Mouse (Mus musculus) stomach, embryonic 15.5 days (tissue): Measurements from ENCODE around the gene Ugt1a1. TPM values are rescaled to one million over a fixed set of nuclear protein-coding genes. Genes with fewer than 3 reads are reported as not detected.
"Not testable (repeated sequence)": the region's sequence is repeated elsewhere in the genome, so short reads cannot be mapped to it uniquely, and the experiment has no call there.

ENCODE experiments used
- ATAC-seq: fragments of 200-750 bp; cut with Nextera tagmentation; 2 replicates; pipeline ENCODE4 v1.8.0; 2017; ENCODE audit warnings: low read depth, moderate number of reproducible peaks, moderate TSS enrichment; ENCODE audit not compliant: insufficient read depth, low FRiP score
- H3K27ac ChIP-seq: fragments of 300-500 bp; sonication (generic); 2 replicates; pipeline ENCODE4 v1.5.1; 2015; ENCODE audit warnings: mild to moderate bottlenecking, inconsistent platforms
- H3K27me3 ChIP-seq: fragments of 300-500 bp; sonication (generic); replicated peaks from 2 replicates; pipeline ENCODE4 v1.6.1; 2015; ENCODE audit warnings: inconsistent platforms
- H3K36me3 ChIP-seq: fragments of 300-500 bp; sonication (generic); 2 replicates; pipeline ENCODE4 v1.6.1; 2015; ENCODE audit warnings: inconsistent platforms
- H3K4me1 ChIP-seq: fragments of 300-500 bp; sonication (generic); 2 replicates; pipeline ENCODE4 v1.6.1; 2015; ENCODE audit warnings: inconsistent platforms
- H3K4me2 ChIP-seq: fragments of 300-500 bp; sonication (generic); 2 replicates; pipeline ENCODE4 v1.6.1; 2015; ENCODE audit warnings: mild to moderate bottlenecking, inconsistent platforms
- H3K4me3 ChIP-seq: fragments of 300-500 bp; sonication (generic); replicated peaks from 2 replicates; pipeline ENCODE4 v1.5.1; 2015; ENCODE audit warnings: inconsistent platforms
- H3K9ac ChIP-seq: fragments of 300-500 bp; sonication (generic); 2 replicates; pipeline ENCODE4 v1.6.1; 2015; ENCODE audit warnings: inconsistent platforms
- H3K9me3 ChIP-seq: fragments of 300-500 bp; sonication (generic); 2 replicates; pipeline ENCODE4 v1.6.1; 2016; ENCODE audit warnings: inconsistent platforms
- WGBS: fragments of 180-500 bp; shearing (Covaris S2); methylation state at CpG from one replicate; pipeline ENCODE4 v1.1.7; 2015; 5-methylcytosine and 5-hydroxymethylcytosine counted together
- polyA plus RNA-seq: library from polyadenylated mRNA; unstranded; fragments of >200 nt; fragmentation: Nextera tagmentation; extraction: Ambion mirVana; gene quantifications from 2 replicates; pipeline ENCODE4 v1.2.1, GENCODE M21; 2015

Ugt1a1 gene
- polyA plus RNA-seq, 1 experiment from 2014 or later = 5.3 TPM

DNA sequence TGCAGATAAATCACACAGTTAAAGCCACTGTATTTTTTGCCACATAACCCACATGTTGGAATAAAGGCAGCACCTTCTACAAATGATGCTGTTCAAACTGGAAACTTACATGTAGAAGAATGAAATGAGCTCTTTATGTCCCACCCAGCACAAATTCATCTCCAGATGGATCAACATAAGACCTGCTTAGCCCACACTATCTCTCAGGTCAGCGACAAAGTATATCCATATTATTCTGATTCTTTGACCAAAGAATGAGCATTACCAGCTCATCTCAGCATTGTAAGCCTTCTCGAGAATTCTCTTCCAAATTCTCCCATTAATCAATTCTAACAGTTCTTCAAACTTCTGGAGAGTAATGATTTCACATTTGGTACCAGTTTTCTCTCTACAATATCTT, 10.5 kb downstream of the Ugt1a1 start:
- Histone ChIP-seq H3K4me1 (no peaks in the 10 kb centered on the region), H3K4me2 (no peak overlapping the region), H3K4me3 (no peak overlapping the region), H3K27ac (no peak overlapping the region), H3K27me3 (no peaks in the 10 kb centered on the region), H3K9ac (no peak overlapping the region), H3K36me3 (no peaks in the 10 kb centered on the region), H3K9me3 (peaks cover 13% of the 10 kb centered on the region; the same call in 1 of the 2 replicates)
- WGBS = 46% methylated on average over 2 of the region's 2 CpGs
- no peak for ATAC-seq

DNA sequence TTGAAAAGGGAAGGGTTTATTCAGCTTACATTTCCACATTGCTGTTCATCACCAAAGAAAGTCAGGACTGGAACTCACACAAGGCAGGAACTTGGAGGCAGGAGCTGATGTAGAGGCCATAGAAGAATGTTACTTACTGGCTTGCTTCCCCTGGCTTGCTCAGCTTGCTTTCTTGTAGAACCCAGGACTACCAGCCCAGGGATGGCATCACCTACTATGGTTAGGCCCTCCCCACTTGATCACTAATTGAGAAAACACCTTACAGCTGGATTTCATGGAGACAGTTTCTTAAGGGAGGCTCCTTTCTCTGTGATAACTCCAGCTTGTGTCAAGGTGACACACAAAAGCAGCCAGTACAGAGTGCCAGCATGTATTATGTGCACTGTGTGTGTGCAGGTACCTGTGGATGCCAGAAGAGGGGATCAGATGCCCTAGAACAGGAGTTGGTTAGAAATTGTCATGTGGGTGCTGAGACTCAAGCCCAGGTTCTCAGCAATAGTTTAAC, 11.3 kb downstream of the Ugt1a1 start:
- not testable (repeated sequence) for H3K36me3 ChIP-seq, H3K4me3 ChIP-seq, H3K4me1 ChIP-seq, H3K27ac ChIP-seq, H3K9ac ChIP-seq, H3K9me3 ChIP-seq, ATAC-seq, H3K27me3 ChIP-seq, H3K4me2 ChIP-seq

DNA sequence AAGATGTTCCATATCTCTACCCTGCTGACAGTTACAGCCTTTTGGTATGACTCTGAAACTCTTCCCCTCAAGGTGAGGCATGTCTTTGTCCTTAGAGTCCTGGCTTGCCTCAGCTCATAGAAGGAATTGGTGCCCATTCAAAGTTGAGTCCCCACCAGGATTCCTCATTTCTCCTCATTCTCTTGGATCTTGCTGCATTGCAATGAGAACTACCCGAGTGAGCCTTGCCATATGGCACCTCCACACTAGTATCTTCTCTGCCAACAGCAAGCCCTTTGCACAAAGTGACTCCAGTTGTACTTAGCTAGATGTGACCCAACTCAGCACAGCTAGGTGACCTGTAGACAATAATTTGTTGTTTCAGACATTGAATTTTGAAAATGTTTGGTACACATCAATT, 11.8 kb downstream of the Ugt1a1 start:
- no peak overlapping the region for H3K9ac ChIP-seq
- 46% methylated on average over 1 of the region's 1 CpGs for WGBS
- H3K36me3 ChIP-seq = no peaks in the 10 kb centered on the region
- no peak for ATAC-seq
- H3K4me2 ChIP-seq = no peak overlapping the region
- no peaks in the 10 kb centered on the region for H3K4me1 ChIP-seq
- peaks cover 8% of the 10 kb centered on the region for H3K9me3 ChIP-seq
- H3K27me3 ChIP-seq = no peaks in the 10 kb centered on the region
- H3K4me3 ChIP-seq = no peak overlapping the region
- no peak overlapping the region for H3K27ac ChIP-seq

DNA sequence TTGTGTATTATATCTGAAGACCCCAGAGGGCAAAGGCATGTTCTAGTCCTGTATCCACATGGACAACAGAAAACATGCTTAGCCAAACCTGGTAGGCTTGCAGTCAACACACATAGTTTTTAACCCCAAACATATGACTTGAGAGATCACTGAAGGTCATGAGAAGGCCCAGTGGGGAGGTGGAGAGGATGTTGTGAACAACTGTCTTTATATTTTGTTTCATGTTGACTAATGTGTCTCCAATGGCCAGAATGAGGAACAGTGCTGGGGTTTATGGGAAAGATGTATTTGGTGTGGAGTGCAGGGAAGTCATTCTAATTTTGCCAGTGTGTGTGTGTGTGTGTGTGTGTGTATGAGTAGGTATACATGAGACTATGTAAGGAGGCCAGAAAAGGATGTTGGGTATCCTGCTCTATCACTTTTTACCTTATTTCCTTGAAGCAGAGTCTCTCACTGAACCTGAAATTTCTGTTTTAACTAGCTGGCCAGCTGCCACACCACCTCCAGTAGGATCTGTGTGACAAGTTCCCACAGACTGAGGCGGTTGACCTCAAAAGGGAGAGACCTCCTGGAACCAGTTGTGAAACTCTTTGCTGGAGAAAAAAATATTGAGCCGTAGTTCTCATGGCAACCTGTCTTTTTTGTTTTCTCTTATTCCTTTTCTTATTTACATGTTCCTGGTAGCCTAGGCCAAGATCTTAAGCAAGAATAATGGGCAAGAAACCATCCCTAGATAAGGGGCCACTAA, 12.4 kb downstream of the Ugt1a1 start:
- Histone ChIP-seq H3K9ac (no peak overlapping the region), H3K27me3 (no peaks in the 10 kb centered on the region), H3K4me3 (no peak overlapping the region), H3K9me3 (peaks cover 8% of the 10 kb centered on the region), H3K27ac (no peak overlapping the region), H3K4me1 (no peaks in the 10 kb centered on the region), H3K36me3 (no peaks in the 10 kb centered on the region), H3K4me2 (no peak overlapping the region)
- ATAC-seq = no peak
- 61% methylated on average over 2 of the region's 2 CpGs for WGBS

DNA sequence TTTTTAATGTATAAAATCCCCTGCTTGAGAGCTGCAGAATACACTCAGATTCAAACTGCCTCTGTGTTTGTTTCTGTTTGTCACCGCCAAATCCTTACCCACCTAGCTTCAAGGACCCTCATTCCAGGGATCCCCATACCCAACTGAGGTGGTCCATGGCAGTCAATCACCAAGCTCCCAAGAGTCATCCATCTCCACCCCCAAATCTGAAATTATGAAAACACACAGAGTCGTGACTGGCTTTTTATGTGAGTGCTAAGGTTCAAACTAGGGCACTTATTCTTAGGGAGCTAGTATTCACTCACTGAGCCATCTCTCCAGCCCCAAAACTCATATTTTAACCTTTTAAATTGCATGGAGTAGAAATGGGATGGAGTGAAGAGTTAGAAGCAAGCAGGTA, 13.5 kb downstream of the Ugt1a1 start:
- not testable (repeated sequence) for H3K9me3 ChIP-seq, H3K4me1 ChIP-seq, H3K4me3 ChIP-seq, H3K4me2 ChIP-seq, H3K27ac ChIP-seq, H3K27me3 ChIP-seq, H3K36me3 ChIP-seq, H3K9ac ChIP-seq, ATAC-seq
- 31% methylated on average over 2 of the region's 2 CpGs for WGBS

DNA sequence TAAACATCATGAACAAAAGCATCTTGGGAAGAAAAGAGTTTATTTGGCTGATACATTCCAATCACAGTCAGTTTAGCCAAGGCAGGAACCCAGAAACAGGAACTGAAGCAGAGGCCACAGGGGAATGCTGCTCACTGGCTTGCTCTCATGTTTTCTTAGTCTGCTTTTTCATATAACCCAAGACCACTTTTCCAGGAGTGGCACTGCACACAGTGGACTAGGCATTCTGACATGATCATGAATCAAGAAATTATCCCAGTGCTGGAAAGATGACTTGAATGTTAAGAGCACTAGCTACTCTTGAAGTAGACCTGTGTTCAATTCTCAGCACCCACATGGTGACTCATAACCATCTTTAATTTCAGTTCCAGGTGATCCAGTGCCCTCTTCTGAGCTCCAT, 14.0 kb downstream of the Ugt1a1 start:
- H3K9me3 ChIP-seq = peaks cover 8% of the 10 kb centered on the region
- no peak overlapping the region for H3K4me3 ChIP-seq
- H3K4me2 ChIP-seq = no peak overlapping the region
- no peak overlapping the region for H3K27ac ChIP-seq
- H3K36me3 ChIP-seq = no peaks in the 10 kb centered on the region
- no peaks in the 10 kb centered on the region for H3K27me3 ChIP-seq
- ATAC-seq = no peak
- no peaks in the 10 kb centered on the region for H3K4me1 ChIP-seq
- no peak overlapping the region for H3K9ac ChIP-seq

DNA sequence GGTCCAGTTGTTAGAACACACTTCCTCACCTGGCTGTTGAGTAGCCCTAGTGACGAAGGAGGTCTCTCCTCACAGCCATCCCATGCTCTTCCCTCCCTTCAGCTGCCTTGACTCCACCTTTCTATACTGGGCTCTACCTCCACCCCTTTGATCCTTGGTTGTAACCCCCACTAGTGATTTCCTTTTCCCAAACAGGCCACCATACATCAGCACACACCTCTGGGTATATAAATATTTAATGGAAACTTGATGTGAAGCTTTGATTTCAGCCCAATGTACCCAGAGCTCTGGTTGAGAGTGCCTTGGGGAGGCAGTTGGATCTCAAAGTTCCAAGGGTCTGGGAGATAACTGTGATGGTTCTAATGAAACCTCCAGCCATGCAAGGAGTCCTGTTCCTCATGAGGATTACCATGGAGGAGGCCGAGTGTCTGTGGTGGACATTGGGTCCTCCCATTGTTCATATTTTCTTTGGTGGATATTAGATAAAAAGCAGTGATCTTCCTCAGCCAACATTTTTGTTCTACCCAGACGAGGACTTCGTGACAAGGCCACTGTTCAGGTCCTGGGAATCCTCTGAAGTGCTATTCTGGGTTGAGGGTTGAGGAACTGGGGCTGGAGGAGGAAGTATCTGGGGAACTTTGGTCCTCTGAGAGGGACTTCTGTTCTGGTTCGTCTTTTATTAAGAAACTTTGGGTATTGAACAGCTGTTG, 15.1 kb downstream of the Ugt1a1 start, which contains the start of gene Mroh2a:
Gene Mroh2a (plus strand): TSS at position 317 of the 710 bp plus-strand sequence.
- H3K4me3 ChIP-seq = no peak within 1 kb of the TSS
- peaks cover 8% of the 10 kb centered on the region for H3K9me3 ChIP-seq
- no peaks in the 10 kb centered on the region for H3K36me3 ChIP-seq
- ATAC-seq = no peak
- no peak within 1 kb of the TSS for H3K4me2 ChIP-seq
- H3K4me1 ChIP-seq = no peaks in the 10 kb centered on the region
- no peak within 1 kb of the TSS for H3K9ac ChIP-seq
- 52% methylated on average over 5 of the region's 5 CpGs for WGBS
- H3K27ac ChIP-seq = no peak within 1 kb of the TSS
- H3K27me3 ChIP-seq = no peaks in the 10 kb centered on the region

DNA sequence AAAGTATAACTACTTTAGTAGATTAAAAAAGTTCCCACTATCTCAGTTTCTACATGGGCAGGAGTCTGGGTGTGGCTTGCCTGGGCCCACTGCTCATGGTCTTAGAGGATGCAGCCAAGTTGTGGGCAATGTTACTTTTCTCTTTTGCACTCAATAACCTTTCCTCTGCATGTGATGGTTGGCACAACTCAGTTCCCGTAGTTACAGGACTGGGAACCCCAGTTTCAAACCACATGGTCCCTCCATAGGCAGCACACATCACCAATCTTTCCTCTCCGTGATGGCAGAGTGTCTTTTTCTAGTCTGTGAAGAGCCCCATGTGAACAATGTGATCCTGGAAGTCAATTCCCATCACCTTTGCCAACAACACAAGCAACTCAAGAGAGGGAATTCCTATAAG, 15.7 kb downstream of the Ugt1a1 start:
- no peak for ATAC-seq
- Histone ChIP-seq H3K27me3 (no peaks in the 10 kb centered on the region), H3K4me3 (no peak overlapping the region), H3K9ac (no peak overlapping the region), H3K27ac (no peak overlapping the region), H3K4me2 (no peak overlapping the region), H3K36me3 (no peaks in the 10 kb centered on the region), H3K9me3 (peaks cover 8% of the 10 kb centered on the region), H3K4me1 (no peaks in the 10 kb centered on the region)
- 53% methylated on average over 2 of the region's 2 CpGs for WGBS

DNA sequence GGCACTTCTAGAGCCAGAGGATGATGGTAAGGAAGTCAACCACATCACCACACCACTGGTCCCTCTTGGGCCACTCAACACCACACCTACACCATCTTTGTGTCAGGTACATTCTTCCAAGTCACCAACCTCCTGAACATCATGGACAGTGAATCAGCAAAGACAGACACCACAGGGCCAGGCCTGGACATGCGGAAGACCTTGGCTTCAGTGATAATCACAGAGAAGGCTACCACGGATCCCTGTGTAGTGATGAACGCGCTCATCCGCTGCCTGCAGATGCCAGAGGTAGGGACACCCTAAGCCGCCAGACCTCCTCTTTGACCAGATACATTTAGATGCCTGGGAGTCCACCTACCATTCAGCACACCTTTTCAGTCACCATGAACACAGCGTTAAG, 16.4 kb downstream of the Ugt1a1 start:
- 72% methylated on average over 7 of the region's 7 CpGs for WGBS
- peaks cover 8% of the 10 kb centered on the region for H3K9me3 ChIP-seq
- H3K36me3 ChIP-seq = no peaks in the 10 kb centered on the region
- no peak overlapping the region for H3K4me3 ChIP-seq
- H3K27ac ChIP-seq = no peak overlapping the region
- H3K4me1 ChIP-seq = no peaks in the 10 kb centered on the region
- no peak for ATAC-seq
- no peak overlapping the region for H3K9ac ChIP-seq
- H3K4me2 ChIP-seq = no peak overlapping the region
- H3K27me3 ChIP-seq = no peaks in the 10 kb centered on the region

DNA sequence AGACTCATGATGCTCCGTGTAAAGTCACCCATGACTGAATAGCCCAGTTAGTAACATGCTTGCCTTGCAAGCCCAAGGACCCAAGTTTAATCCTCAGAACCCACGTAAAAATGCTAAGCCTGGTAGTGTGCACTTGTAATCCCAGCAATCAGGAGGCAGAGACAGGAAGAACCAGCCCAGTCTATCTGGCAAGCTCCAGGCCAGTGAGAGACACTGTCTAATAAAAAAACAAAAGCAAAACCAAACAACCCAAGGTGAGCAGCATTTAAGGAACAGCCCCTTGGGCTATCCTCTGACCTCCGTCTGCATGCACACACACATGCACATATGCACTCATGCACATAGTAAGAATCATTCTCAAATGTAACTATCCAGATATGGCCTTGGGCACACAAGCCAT, 17.8 kb downstream of the Ugt1a1 start:
- Histone ChIP-seq H3K4me2 (no peak overlapping the region), H3K27me3 (no peaks in the 10 kb centered on the region), H3K36me3 (no peaks in the 10 kb centered on the region), H3K27ac (no peak overlapping the region), H3K9me3 (peaks cover 8% of the 10 kb centered on the region), H3K4me3 (no peak overlapping the region), H3K9ac (no peak overlapping the region), H3K4me1 (no peaks in the 10 kb centered on the region)
- ATAC-seq = no peak
- 77% methylated on average over 3 of the region's 3 CpGs for WGBS

DNA sequence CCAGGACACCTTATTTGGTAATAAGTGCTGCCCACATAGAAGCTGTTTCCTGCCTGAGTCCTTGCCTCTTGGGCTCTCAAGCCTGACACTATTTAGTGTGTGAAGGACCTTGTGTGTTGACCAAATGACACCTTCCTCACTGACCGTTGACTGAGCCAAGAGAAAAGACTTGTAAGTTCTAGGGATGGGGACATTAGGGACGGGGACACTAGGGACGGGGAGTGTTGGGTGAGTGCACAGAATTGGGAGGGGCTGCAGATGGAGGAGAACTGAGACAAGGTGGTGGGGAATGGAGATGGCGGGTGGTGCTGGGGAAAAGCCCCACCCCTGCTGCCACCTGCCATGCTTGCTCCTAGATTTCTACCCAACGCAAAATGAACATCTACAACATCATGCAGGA, 18.2 kb downstream of the Ugt1a1 start:
- peaks cover 8% of the 10 kb centered on the region for H3K9me3 ChIP-seq

DNA sequence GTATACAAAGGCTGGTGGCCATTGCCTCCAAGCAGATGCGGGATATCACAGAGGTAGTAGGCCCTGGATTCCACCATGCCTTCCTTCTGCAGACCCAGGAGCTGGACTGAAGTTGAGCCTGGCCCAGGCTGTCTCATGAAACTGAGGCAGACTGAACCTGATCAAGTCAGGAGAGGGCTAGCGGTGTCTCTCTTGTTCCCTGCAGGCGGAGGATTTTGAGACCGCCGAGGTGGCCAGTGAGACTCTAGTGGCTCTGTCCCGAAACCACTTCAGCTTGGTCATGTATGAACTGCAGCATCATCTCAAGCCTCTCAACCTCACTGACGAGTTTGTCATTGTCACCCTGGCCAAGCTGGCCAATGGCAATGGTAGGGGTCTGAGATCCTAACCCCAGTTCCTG, 18.7 kb downstream of the Ugt1a1 start:
- no peak overlapping the region for H3K9ac ChIP-seq
- no peaks in the 10 kb centered on the region for H3K27me3 ChIP-seq
- no peak overlapping the region for H3K4me3 ChIP-seq
- no peak overlapping the region for H3K27ac ChIP-seq
- no peak for ATAC-seq
- no peaks in the 10 kb centered on the region for H3K36me3 ChIP-seq
- H3K4me2 ChIP-seq = no peak overlapping the region
- no peaks in the 10 kb centered on the region for H3K4me1 ChIP-seq
- 75% methylated on average over 7 of the region's 7 CpGs for WGBS
- peaks cover 6% of the 10 kb centered on the region for H3K9me3 ChIP-seq

More for the DNA sequence above, 18.2 kb downstream of the Ugt1a1 start:
- H3K36me3 ChIP-seq = no peaks in the 10 kb centered on the region
- WGBS = 83% methylated on average over 5 of the region's 5 CpGs
- no peak for ATAC-seq
- no peaks in the 10 kb centered on the region for H3K27me3 ChIP-seq
- H3K27ac ChIP-seq = no peak overlapping the region
- no peak overlapping the region for H3K4me2 ChIP-seq
- H3K9ac ChIP-seq = no peak overlapping the region
- H3K4me1 ChIP-seq = no peaks in the 10 kb centered on the region
- H3K4me3 ChIP-seq = no peak overlapping the region
